Comparison of ENCODE assay signal across 21 mouse cellular contexts in genomic region chr5:105480561-105480960, GRCm38 (mm10).
"Had no signal": no experiment of that assay in that cellular context is flagged by ENCODE, and none has a peak within 500 bp of the region (broad histone marks: within the 10 kb centered on the region; RNA-seq: fewer than 3 reads in every experiment).

No protein-coding gene starts in this region.

- H3K4me1 ChIP-seq: heart, embryonic 12.5 days; hindbrain, embryonic 10.5 days; hindbrain, embryonic 12.5 days; intestine, embryonic 15.5 days; limb, embryonic 13.5 days; limb, embryonic 15.5 days; liver, embryonic 12.5 days had no signal

- H3K4me3 ChIP-seq: heart, adult 2 months; heart, embryonic 12.5 days; hindbrain, embryonic 10.5 days; hindbrain, embryonic 12.5 days; intestine, embryonic 15.5 days; layer of hippocampus, adult 2 months; limb, embryonic 13.5 days; limb, embryonic 15.5 days; liver, embryonic 12.5 days had no signal

- H3K27ac ChIP-seq: heart, adult 2 months; hindbrain, embryonic 10.5 days; hindbrain, embryonic 12.5 days; hindbrain, embryonic 14.5 days; intestine, embryonic 15.5 days; layer of hippocampus, adult 2 months; limb, embryonic 13.5 days; limb, embryonic 15.5 days; liver, embryonic 12.5 days; liver, embryonic 14.5 days had no signal

- H3K27me3 ChIP-seq: heart, embryonic 12.5 days; hindbrain, embryonic 12.5 days; intestine, embryonic 15.5 days; limb, embryonic 13.5 days; limb, embryonic 15.5 days; liver, embryonic 12.5 days had no signal

- DNase-seq: gastrocnemius, postnatal 14 days; gastrocnemius, postnatal 36 days; heart, adult 2 months; heart, postnatal 10 days; heart, postnatal 4 days; kidney, adult 18-20 months; kidney, adult 8-10 months; kidney, postnatal 10 days; kidney, postnatal 25 days; kidney, postnatal 4 days; left cerebral cortex, postnatal 4 days had no signal
